Mouse (Mus musculus) heart, postnatal 0 days (tissue): Measurements from ENCODE around the gene Zbtb40.

Source experiments
- CTCF ChIP-seq: IDR thresholded peaks from 2 replicates; pipeline ENCODE4 v1.5.1; 2016; ENCODE audit warnings: antibody characterized with exemption, control low read depth, low read depth
- EP300 ChIP-seq: IDR thresholded peaks from 2 replicates; pipeline ENCODE4 v1.6.1; 2016; ENCODE audit warnings: antibody characterized with exemption, low read depth

DNA sequence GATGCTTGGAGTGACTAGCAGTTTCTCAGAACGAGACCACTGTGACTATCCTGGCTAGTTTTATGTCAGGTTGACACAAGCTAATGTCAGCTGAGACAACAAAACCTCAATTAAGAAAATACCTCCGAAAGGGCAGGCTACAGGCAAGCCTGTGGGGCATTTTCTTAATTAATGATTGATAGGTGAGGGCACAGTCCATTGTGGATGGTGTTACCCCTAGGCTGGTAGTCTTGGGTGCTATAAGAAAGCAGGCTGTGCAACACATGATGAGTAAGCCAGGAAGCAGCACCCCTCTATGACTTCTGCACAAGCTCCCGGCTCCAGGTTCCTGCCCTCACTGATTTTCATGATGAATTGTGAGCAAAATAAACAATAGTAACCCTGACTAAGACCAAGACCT, 6.3 kb upstream of the Zbtb40 start:
- TF ChIP-seq CTCF (no peak), EP300 (no peak)
